Comparison of ENCODE assay signal across 11 mouse cellular contexts in the genomic region with DNA sequence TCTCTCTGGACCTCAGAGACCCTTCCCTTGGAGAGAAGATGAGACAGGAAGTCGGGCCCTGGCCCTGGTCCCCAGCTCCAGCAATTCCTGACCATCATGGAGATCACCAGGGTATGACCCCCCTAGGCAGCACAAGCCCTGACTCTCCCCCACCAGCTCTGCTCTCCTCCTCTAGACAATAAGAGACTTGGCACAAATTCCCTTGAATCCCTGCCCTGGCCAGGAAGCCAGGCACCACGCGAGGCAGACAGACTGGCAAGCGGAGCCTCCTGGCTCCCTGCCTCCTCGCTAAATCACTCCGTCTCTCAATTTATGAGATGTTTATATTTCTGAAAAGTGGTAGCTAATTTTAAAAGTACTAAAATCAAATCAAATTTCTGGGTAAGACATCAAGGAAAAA. TPM values are rescaled to one million over a fixed set of nuclear protein-coding genes. Genes with fewer than 3 reads are reported as not detected.
DNase-seq lines count a peak whose midpoint lies in the region; ATAC-seq lines count a peak whose summit lies in the region.
"Had no signal": no experiment of that assay in that cellular context is flagged by ENCODE, and none has a peak within 500 bp of the region (broad histone marks: within the 10 kb centered on the region; RNA-seq: fewer than 3 reads in every experiment).

No protein-coding gene starts in this region.

- no peak overlapping the region for H3K9ac ChIP-seq in heart, embryonic 11.5 days (ENCODE audit: low read depth, low read length)
- H3K9ac ChIP-seq: liver, embryonic 14.5 days; neural tube, embryonic 12.5 days; stomach, embryonic 15.5 days had no signal

- 0 out of 2 replicates have a peak, but pooled peaks cover 2% of the 10 kb centered on the region for H3K36me3 ChIP-seq in heart, embryonic 11.5 days (ENCODE audit: control insufficient read depth, insufficient read depth, low read length)
- H3K36me3 ChIP-seq: neural tube, embryonic 12.5 days; stomach, embryonic 15.5 days had no signal

- no peak overlapping the region for H3K4me3 ChIP-seq in heart, embryonic 11.5 days (ENCODE audit: low read depth, low read length)
- H3K4me3 ChIP-seq: neural tube, embryonic 12.5 days; stomach, embryonic 15.5 days had no signal

- no peaks in the 10 kb centered on the region; the same call in 1 of the 2 replicates for H3K9me3 ChIP-seq in heart, embryonic 11.5 days (replicated peaks; ENCODE audit: control insufficient read depth, low read length)
- H3K9me3 ChIP-seq: stomach, embryonic 15.5 days had no signal

- no peak overlapping the region for H3K27ac ChIP-seq in heart, embryonic 11.5 days (ENCODE audit: low read depth, low read length)
- H3K27ac ChIP-seq: liver, embryonic 14.5 days; neural tube, embryonic 12.5 days; stomach, embryonic 15.5 days had no signal

- DNase-seq in heart, adult 18-20 months: peak; percentile 64 to 69
- peak; percentile 62 for DNase-seq in adipocyte (ENCODE audit: low spot score)
- DNase-seq in cerebellum, adult 18-20 months: peak; percentile 76 to 81
- DNase-seq in layer of hippocampus, adult 9-10 months (ENCODE audit: low spot score): peak; percentile 18
- no peak for DNase-seq in spleen, postnatal 4 days (ENCODE audit: low spot score in 2 of 2)
- no peak for DNase-seq in embryo, embryonic 10 days (ENCODE audit: low spot score)

- H3K27me3 ChIP-seq in heart, embryonic 11.5 days (ENCODE audit: control insufficient read depth, insufficient read depth, low read length): no peaks in the 10 kb centered on the region
- H3K27me3 ChIP-seq: neural tube, embryonic 12.5 days; stomach, embryonic 15.5 days had no signal

- H3K4me1 ChIP-seq in heart, embryonic 11.5 days (ENCODE audit: control insufficient read depth, insufficient read depth, low read length): no peaks in the 10 kb centered on the region
- H3K4me1 ChIP-seq: stomach, embryonic 15.5 days had no signal

- WGBS in heart, embryonic 11.5 days (ENCODE audit: insufficient replicate concordance): 85% methylated on average over 6 of the region's 6 CpGs

- H3K4me2 ChIP-seq in heart, embryonic 11.5 days: no peak overlapping the region
- H3K4me2 ChIP-seq: neural tube, embryonic 12.5 days; stomach, embryonic 15.5 days had no signal

- ATAC-seq in heart, embryonic 11.5 days (replicated peaks; ENCODE audit: insufficient number of reproducible peaks, low FRiP score, low TSS enrichment): no peak

RNA-seq across cellular contexts. Expression of a gene that starts 18.5 kb away (rescaled TPM):
- total RNA-seq in heart, adult 18-20 months (2021): 1 to 10 TPM in 1 of 2 experiments, under 1 TPM in 1; 0.79 to 1.0 TPM
- polyA plus RNA-seq in heart, embryonic 11.5 days (2014; fragmentation: Nextera tagmentation; extraction: Ambion mirVana): 0.59 and 0.64 TPM in 2 replicates

RNA-seq across cellular contexts. Expression of a gene that starts 42.9 kb away (rescaled TPM):
- total RNA-seq in heart, adult 18-20 months (2021): under 1 TPM; 0.40 to 0.59 TPM
- polyA plus RNA-seq in heart, embryonic 11.5 days (2014; fragmentation: Nextera tagmentation; extraction: Ambion mirVana): 0.10 TPM in 1 of 2 replicates, not detected in the other
- total RNA-seq: gastrocnemius, postnatal 4 days had no signal
- polyA plus RNA-seq: neural tube, embryonic 12.5 days had no signal

Comparison
In these comparisons a context has a peak if more than half of its experiments do, and no peak if none do; other contexts are left out.
1. DNase-seq: peak in heart, adult 18-20 months (2 of 2), adipocyte (single experiment), cerebellum, adult 18-20 months (2 of 2) and layer of hippocampus, adult 9-10 months (single experiment); none in spleen, postnatal 4 days (0 of 2) and embryo, embryonic 10 days (single experiment).